Mouse (Mus musculus) monocyte, adult 2 months (primary cell): ENCODE measurements around the gene Olfr937.

Experiments
- DNase-seq, 2 experiments: peaks; one replicate each; pipeline ENCODE4 v3.0.0; 2022; ENCODE audit warnings: low spot score in 2 of 2, low read depth in 1 of 2

Gene Olfr937

GRCm38 (mm10) chr9:39064851-39065250 is at the start of gene Olfr937:
Gene Olfr937 (minus strand): TSS chr9:39064951.
- no peak for DNase-seq

GRCm38 (mm10) chr9:39078787-39079186 is 14.0 kb upstream of the Olfr937 start, which contains the start of gene Olfr938:
Gene Olfr938 (minus strand): TSS chr9:39078887.
- no peak for DNase-seq

GRCm38 (mm10) chr9:39023277-39023676 is 41.5 kb downstream of the Olfr937 start, which contains the start of gene Olfr146:
Gene Olfr146 (minus strand): TSS chr9:39023377.
- DNase-seq, result no peak
